In the genomic region with DNA sequence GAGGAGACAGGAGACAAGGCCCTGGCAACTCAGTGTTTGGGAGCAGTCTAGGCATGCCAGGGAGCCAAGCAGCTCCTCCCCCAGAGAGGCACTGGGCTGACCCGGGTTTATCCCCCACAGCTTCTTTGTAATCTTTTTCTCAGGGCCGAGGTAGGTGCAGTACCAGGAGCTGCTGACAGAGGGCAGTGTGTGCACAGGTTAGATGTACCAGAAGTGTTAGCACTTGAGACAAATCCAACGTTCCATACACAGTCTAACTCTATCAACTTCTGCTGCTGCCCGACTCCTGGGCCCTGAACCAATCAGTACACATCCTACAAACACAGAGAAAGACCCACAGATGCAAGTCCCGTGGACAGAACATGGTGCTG, we compare ENCODE assay signal across 8 mouse cellular contexts. TPM values are rescaled to one million over a fixed set of nuclear protein-coding genes. Genes with fewer than 3 reads are reported as not detected.
A peak's percentile ranks its signal among the peaks of the same experiment; 100 is the strongest.
DNase-seq lines count a peak whose midpoint lies in the region; ATAC-seq and TF ChIP-seq lines count a peak whose summit lies in the region.

No protein-coding gene starts in this region.

- no peak overlapping the region for H3K9ac ChIP-seq in forebrain, postnatal 0 days
- no peak overlapping the region for H3K9ac ChIP-seq in lung, embryonic 14.5 days

- no peaks in the 10 kb centered on the region for H3K9me3 ChIP-seq in forebrain, postnatal 0 days (ENCODE audit: low read length)
- no peaks in the 10 kb centered on the region for H3K9me3 ChIP-seq in lung, embryonic 14.5 days (ENCODE audit: low read depth, low read length)

- peak; percentile 87 for ATAC-seq in forebrain, postnatal 0 days
- peak; percentile 75 for ATAC-seq in lung, embryonic 14.5 days (ENCODE audit: insufficient read depth)

- WGBS in cerebellum, adult 2 months = 5% methylated on average over 5 of the region's 5 CpGs
- 6% methylated on average over 5 of the region's 5 CpGs for WGBS in forebrain, postnatal 0 days
- 5% methylated on average over 5 of the region's 5 CpGs for WGBS in lung, embryonic 14.5 days
- WGBS in thymus, adult 2 months = 4% methylated on average over 5 of the region's 5 CpGs

- H3K27ac ChIP-seq in cerebellum, adult 2 months (ENCODE audit: insufficient read depth, low read length) = no peak overlapping the region
- H3K27ac ChIP-seq in forebrain, postnatal 0 days (ENCODE audit: low read depth, low read length) = no peak overlapping the region
- H3K27ac ChIP-seq in layer of hippocampus, adult 2 months = no peak overlapping the region
- H3K27ac ChIP-seq in lung, embryonic 14.5 days (ENCODE audit: low read depth) = no peak overlapping the region
- H3K27ac ChIP-seq in thymus, adult 2 months (ENCODE audit: control insufficient read depth, insufficient read depth, low read length) = no peak overlapping the region

- TF ChIP-seq CTCF in cerebellum, adult 2 months (IDR thresholded peaks at IDR 0.05; ENCODE audit: borderline replicate concordance, insufficient read depth, low read depth, low read length) = peak; percentile 93
- TF ChIP-seq CTCF in forebrain, postnatal 0 days (IDR thresholded peaks at IDR 0.05; ENCODE audit: low read depth) = peak; percentile 97
- peak; percentile 88 for TF ChIP-seq CTCF in layer of hippocampus, adult 2 months (conservative IDR thresholded peaks at IDR 0.05)
- TF ChIP-seq CTCF in lung, embryonic 14.5 days (IDR thresholded peaks at IDR 0.05; ENCODE audit: low read depth) = peak; percentile 94
- no peak for TF ChIP-seq CTCF in thymus, adult 2 months (IDR thresholded peaks at IDR 0.05; ENCODE audit: borderline replicate concordance, control insufficient read depth, extremely low read depth, insufficient read depth, low read length, poor library complexity)

- TF ChIP-seq POLR2A in cerebellum, adult 2 months (IDR thresholded peaks at IDR 0.05; ENCODE audit: borderline replicate concordance, insufficient read depth, low read length) = no peak
- TF ChIP-seq POLR2A in thymus, adult 2 months (IDR thresholded peaks at IDR 0.05; ENCODE audit: control insufficient read depth, extremely low read depth, insufficient read depth, low read length, poor library complexity) = no peak

- H3K4me3 ChIP-seq in cerebellum, adult 2 months (replicated peaks; ENCODE audit: insufficient read depth, low read depth, low read length) = no peak overlapping the region
- no peak overlapping the region for H3K4me3 ChIP-seq in forebrain, postnatal 0 days (ENCODE audit: low read depth, low read length)
- no peak overlapping the region for H3K4me3 ChIP-seq in layer of hippocampus, adult 2 months
- H3K4me3 ChIP-seq in lung, embryonic 14.5 days (ENCODE audit: low read depth, low read length) = no peak overlapping the region
- H3K4me3 ChIP-seq in thymus, adult 2 months (ENCODE audit: control insufficient read depth, insufficient read depth, low read length) = no peak overlapping the region

- no peaks in the 10 kb centered on the region for H3K36me3 ChIP-seq in forebrain, postnatal 0 days (ENCODE audit: insufficient read depth)
- no peaks in the 10 kb centered on the region for H3K36me3 ChIP-seq in lung, embryonic 14.5 days (ENCODE audit: insufficient read depth)
- H3K36me3 ChIP-seq in thymus, adult 2 months (ENCODE audit: control insufficient read depth, insufficient read depth, low read length) = no peaks in the 10 kb centered on the region

- H3K4me2 ChIP-seq in forebrain, postnatal 0 days (ENCODE audit: low read depth) = no peak overlapping the region
- H3K4me2 ChIP-seq in lung, embryonic 14.5 days = no peak overlapping the region

- H3K4me1 ChIP-seq in cerebellum, adult 2 months (ENCODE audit: control insufficient read depth, insufficient read depth, low read length) = no peaks in the 10 kb centered on the region
- H3K4me1 ChIP-seq in forebrain, postnatal 0 days (ENCODE audit: insufficient read depth) = no peaks in the 10 kb centered on the region
- no peaks in the 10 kb centered on the region for H3K4me1 ChIP-seq in lung, embryonic 14.5 days (ENCODE audit: insufficient read depth)
- H3K4me1 ChIP-seq in thymus, adult 2 months (replicated peaks; ENCODE audit: control insufficient read depth, insufficient read depth, low read length) = no peaks in the 10 kb centered on the region

- H3K27me3 ChIP-seq in cerebellum, adult 2 months (ENCODE audit: control insufficient read depth, insufficient read depth, low read length) = no peaks in the 10 kb centered on the region
- H3K27me3 ChIP-seq in forebrain, postnatal 0 days (ENCODE audit: insufficient read depth, low read length) = no peaks in the 10 kb centered on the region
- H3K27me3 ChIP-seq in lung, embryonic 14.5 days (ENCODE audit: insufficient read depth, low read length) = no peaks in the 10 kb centered on the region
- H3K27me3 ChIP-seq in thymus, adult 2 months (ENCODE audit: control insufficient read depth, insufficient read depth, low read length) = no peaks in the 10 kb centered on the region

- DNase-seq in MEL-GATA-1-ER (ENCODE audit: extremely low read depth, low read depth) = peak; percentile 57
- peak; percentile 60 to 83 for DNase-seq in cerebellum, adult 2 months
- peak; percentile 95 for DNase-seq in forebrain, postnatal 0 days
- DNase-seq in heart, postnatal 4 days = peak; percentile 92
- DNase-seq in layer of hippocampus, adult 2 months (ENCODE audit: low spot score in 2 of 2) = peak; percentile 88 to 94
- peak; percentile 95 for DNase-seq in lung, embryonic 14.5 days
- peak; percentile 81 for DNase-seq in ovary, postnatal 10 days (ENCODE audit: low spot score)
- DNase-seq in thymus, adult 2 months = peak; percentile 72

RNA-seq across cellular contexts. Expression of a gene that starts 13.6 kb away (rescaled TPM):
- not detected in 2 replicates for polyA plus RNA-seq in cerebellum, adult 2 months (2012; rRNA removed)
- not detected in 2 replicates for total RNA-seq in forebrain, postnatal 0 days (2014; rRNA removed)
- not detected in 2 replicates for polyA plus RNA-seq in forebrain, postnatal 0 days (2015; fragmentation: Nextera tagmentation; extraction: Ambion mirVana)
- total RNA-seq in heart, postnatal 4 days (2021) = not detected
- not detected for total RNA-seq in layer of hippocampus, adult 2 months (2021)
- polyA plus RNA-seq in lung, embryonic 14.5 days (2014; fragmentation: Nextera tagmentation; extraction: Ambion mirVana) = not detected in 2 replicates
- polyA plus RNA-seq in thymus, adult 2 months (2012; rRNA removed) = 0.08 and 0.34 TPM in 2 replicates

RNA-seq across cellular contexts. Expression of a gene that starts 29.4 kb away (rescaled TPM):
- polyA plus RNA-seq in cerebellum, adult 2 months (2012; rRNA removed) = 0.05 TPM in 1 of 2 replicates, not detected in the other
- total RNA-seq in forebrain, postnatal 0 days (2014; rRNA removed) = 0.24 and 0.38 TPM in 2 replicates
- 0.54 and 0.69 TPM in 2 replicates for polyA plus RNA-seq in forebrain, postnatal 0 days (2015; fragmentation: Nextera tagmentation; extraction: Ambion mirVana)
- not detected for total RNA-seq in heart, postnatal 4 days (2021)
- total RNA-seq in layer of hippocampus, adult 2 months (2021) = 1 to 10 TPM; 6.3 to 8.0 TPM
- not detected in 2 replicates for polyA plus RNA-seq in lung, embryonic 14.5 days (2014; fragmentation: Nextera tagmentation; extraction: Ambion mirVana)
- 0.56 and 0.61 TPM in 2 replicates for polyA plus RNA-seq in thymus, adult 2 months (2012; rRNA removed)

RNA-seq across cellular contexts. Expression of a gene that starts 29.8 kb away (rescaled TPM):
- 0.25 and 0.54 TPM in 2 replicates for polyA plus RNA-seq in cerebellum, adult 2 months (2012; rRNA removed)
- 0.08 and 0.43 TPM in 2 replicates for total RNA-seq in forebrain, postnatal 0 days (2014; rRNA removed)
- polyA plus RNA-seq in forebrain, postnatal 0 days (2015; fragmentation: Nextera tagmentation; extraction: Ambion mirVana) = not detected in 2 replicates
- not detected for total RNA-seq in heart, postnatal 4 days (2021)
- not detected for total RNA-seq in layer of hippocampus, adult 2 months (2021)
- not detected in 2 replicates for polyA plus RNA-seq in lung, embryonic 14.5 days (2014; fragmentation: Nextera tagmentation; extraction: Ambion mirVana)
- polyA plus RNA-seq in thymus, adult 2 months (2012; rRNA removed) = 1.5 and 2.0 TPM in 2 replicates

RNA-seq across cellular contexts. Expression of a gene that starts 45.3 kb away (rescaled TPM):
- not detected in 2 replicates for polyA plus RNA-seq in cerebellum, adult 2 months (2012; rRNA removed)
- 0.15 and 0.29 TPM in 2 replicates for total RNA-seq in forebrain, postnatal 0 days (2014; rRNA removed)
- 0.05 and 0.11 TPM in 2 replicates for polyA plus RNA-seq in forebrain, postnatal 0 days (2015; fragmentation: Nextera tagmentation; extraction: Ambion mirVana)
- total RNA-seq in heart, postnatal 4 days (2021) = not detected
- 1 to 10 TPM; 7.0 to 8.0 TPM for total RNA-seq in layer of hippocampus, adult 2 months (2021)
- not detected in 2 replicates for polyA plus RNA-seq in lung, embryonic 14.5 days (2014; fragmentation: Nextera tagmentation; extraction: Ambion mirVana)
- 0.16 TPM in 1 of 2 replicates, not detected in the other for polyA plus RNA-seq in thymus, adult 2 months (2012; rRNA removed)

RNA-seq across cellular contexts. Expression of a gene that starts 60.0 kb away (rescaled TPM):
- polyA plus RNA-seq in cerebellum, adult 2 months (2012; rRNA removed) = 0.08 TPM in 1 of 2 replicates, not detected in the other
- total RNA-seq in forebrain, postnatal 0 days (2014; rRNA removed) = not detected in 2 replicates
- not detected in 2 replicates for polyA plus RNA-seq in forebrain, postnatal 0 days (2015; fragmentation: Nextera tagmentation; extraction: Ambion mirVana)
- not detected for total RNA-seq in heart, postnatal 4 days (2021)
- total RNA-seq in layer of hippocampus, adult 2 months (2021) = under 1 TPM; 0.15 to 0.47 TPM
- not detected in 2 replicates for polyA plus RNA-seq in lung, embryonic 14.5 days (2014; fragmentation: Nextera tagmentation; extraction: Ambion mirVana)
- polyA plus RNA-seq in thymus, adult 2 months (2012; rRNA removed) = 154 and 184 TPM in 2 replicates
